Mouse (Mus musculus) bone marrow, adult 2 months (tissue): ENCODE measurements around the gene Lpgat1.

Experiments
- CTCF ChIP-seq: fragments of 200-500 bp; IDR thresholded peaks from 2 replicates; pipeline ENCODE4 v1.5.1; 2011; ENCODE audit warnings: low read length, control low read depth; ENCODE audit not compliant: control insufficient read depth, insufficient read depth
- POLR2A ChIP-seq: fragments of 200-500 bp; IDR thresholded peaks from 2 replicates; pipeline ENCODE4 v1.6.1; 2011; ENCODE audit warnings: low read depth, mild to moderate bottlenecking, control low read depth, low read length, borderline replicate concordance; ENCODE audit not compliant: control insufficient read depth

- TF ChIP-seq CTCF, result no peak
- TF ChIP-seq POLR2A, result no peak
Observed at GRCm38 (mm10) chr1:191741635-191742034, 24.0 kb downstream of the Lpgat1 start.
